Mouse (Mus musculus) heart, embryonic 14.5 days (tissue): ENCODE measurements around the gene Skor1. TPM values are rescaled to one million over a fixed set of nuclear protein-coding genes. Genes with fewer than 3 reads are reported as not detected.
A peak's percentile ranks its signal among the peaks of the same experiment; 100 is the strongest.

Source experiments
- ATAC-seq: fragments of 200-750 bp; cut with Nextera tagmentation; 2 replicates; pipeline ENCODE4 v1.8.0; 2017; ENCODE audit warnings: low read depth, moderate TSS enrichment; ENCODE audit not compliant: insufficient number of reproducible peaks, insufficient read depth, low FRiP score
- H3K27ac ChIP-seq, 2 experiments: fragments of 200-500 bp in 1 of 2; fragments of 300-500 bp in 1 of 2; sonication (generic) in 1 of 2; replicated peaks in 1 of 2; 2 replicates each; pipeline ENCODE4 v1.5.1; 2012 to 2014; ENCODE audit warnings: low read depth in 2 of 2, low read length in 2 of 2, control low read depth in 1 of 2, mild to moderate bottlenecking in 1 of 2, mixed read lengths in 1 of 2; ENCODE audit not compliant: control insufficient read depth in 1 of 2, insufficient read depth in 1 of 2
- H3K27me3 ChIP-seq: fragments of 300-500 bp; sonication (generic); 2 replicates; pipeline ENCODE4 v1.6.1; 2014; ENCODE audit warnings: mild to moderate bottlenecking, low read length, control low read depth; ENCODE audit not compliant: control insufficient read depth, insufficient read depth
- H3K36me3 ChIP-seq: fragments of 300-500 bp; sonication (generic); 2 replicates; pipeline ENCODE4 v1.6.1; 2014; ENCODE audit warnings: mild to moderate bottlenecking, control low read depth, low read length, mixed read lengths; ENCODE audit not compliant: control insufficient read depth, insufficient read depth
- H3K4me1 ChIP-seq, 2 experiments: fragments of 200-500 bp in 1 of 2; fragments of 300-500 bp in 1 of 2; sonication (generic) in 1 of 2; 2 replicates each; pipeline ENCODE4 v1.6.1; 2012 to 2014; ENCODE audit warnings: low read length in 2 of 2, control low read depth in 1 of 2, mixed read lengths in 1 of 2; ENCODE audit not compliant: control insufficient read depth in 2 of 2, insufficient read depth in 2 of 2
- H3K4me2 ChIP-seq: fragments of 300-500 bp; sonication (generic); 2 replicates; pipeline ENCODE4 v1.6.1; 2014; ENCODE audit warnings: mild to moderate bottlenecking, low read length
- H3K4me3 ChIP-seq, 2 experiments: fragments of 200-500 bp in 1 of 2; fragments of 300-500 bp in 1 of 2; sonication (generic) in 1 of 2; 2 replicates each; pipeline ENCODE4 v1.5.1; 2012 to 2014; ENCODE audit warnings: low read length in 2 of 2, mild to moderate bottlenecking in 2 of 2, control low read depth in 1 of 2, low read depth in 1 of 2, moderate library complexity in 1 of 2; ENCODE audit not compliant: control insufficient read depth in 1 of 2, insufficient read depth in 1 of 2
- H3K9ac ChIP-seq: fragments of 300-500 bp; sonication (generic); 2 replicates; pipeline ENCODE4 v1.6.1; 2014; ENCODE audit warnings: mild to moderate bottlenecking, low read length
- H3K9me3 ChIP-seq: fragments of 300-500 bp; sonication (generic); 2 replicates; pipeline ENCODE4 v1.6.1; 2016; ENCODE audit warnings: low read length, control low read depth; ENCODE audit not compliant: control insufficient read depth
- WGBS: fragments of 180-500 bp; shearing (Covaris S2); extraction: QIAGEN DNeasy Blood & Tissue Kit; methylation state at CpG from one replicate; pipeline ENCODE4 v1.1.7; 2014; 5-methylcytosine and 5-hydroxymethylcytosine counted together
- polyA plus RNA-seq: library from polyadenylated mRNA; unstranded; fragments of >200 nt; fragmentation: Nextera tagmentation; extraction: Ambion mirVana; gene quantifications from 2 replicates; pipeline ENCODE4 v1.2.1, GENCODE M21; 2014

Skor1 gene
- not detected in 2 replicates for polyA plus RNA-seq

- Histone ChIP-seq H3K27ac (no peak within 1 kb of the TSS), H3K9me3 (peaks cover 2% of the 10 kb centered on the region; the same call in 1 of the 2 replicates), H3K27me3 (peaks cover 99% of the 10 kb centered on the region), H3K4me1 (peaks cover 0 to 39% of the 10 kb centered on the region in 2 experiments; a peak in 3 of 4 replicates), H3K4me2 (peak within 1 kb of the TSS; percentile 77), H3K4me3 (peak within 1 kb of the TSS; percentile 32 to 46), H3K36me3 (no peaks in the 10 kb centered on the region), H3K9ac (no peak within 1 kb of the TSS)
- under 1% methylated on average over 47 of the region's 108 CpGs for WGBS
- ATAC-seq = no peak
Measured at GRCm38 (mm10) chr9:63148410-63149371, at the start of gene Skor1. Gene Skor1, minus strand, starts transcription at chr9:63148961.

DNA sequence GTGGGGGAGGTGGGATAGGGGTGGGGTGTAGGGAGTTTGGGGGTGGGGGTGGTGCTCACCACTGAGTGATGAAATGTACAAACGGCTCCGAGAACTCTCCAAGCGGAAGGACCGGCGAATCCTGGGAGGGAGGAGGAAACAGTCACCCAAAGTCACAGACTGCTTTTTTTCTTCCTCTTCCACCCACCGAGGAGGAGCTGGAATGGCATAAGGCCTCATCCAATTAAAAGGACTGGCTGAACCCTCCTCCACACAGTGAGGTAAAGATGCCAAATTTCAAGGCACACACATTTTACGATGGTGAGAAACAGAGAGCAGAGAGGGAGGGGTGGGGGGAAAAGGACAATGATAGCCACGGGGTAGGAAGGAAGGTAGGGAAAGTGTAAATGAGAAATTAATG, 48.5 kb upstream of the Skor1 start:
- H3K4me3 ChIP-seq = no peak overlapping the region
- H3K9me3 ChIP-seq = peaks cover 4% of the 10 kb centered on the region; the same call in 1 of the 2 replicates
- no peak overlapping the region for H3K9ac ChIP-seq
- peaks cover 8% of the 10 kb centered on the region; the same call in 1 of the 2 replicates for H3K36me3 ChIP-seq
- ATAC-seq = no peak
- H3K27ac ChIP-seq = no peak overlapping the region
- 18% methylated on average over 8 of the region's 8 CpGs for whole genome bisulfite sequencing
- peaks cover 24 to 50% of the 10 kb centered on the region in 2 experiments for H3K4me1 ChIP-seq
- H3K27me3 ChIP-seq = no peaks in the 10 kb centered on the region
- H3K4me2 ChIP-seq = peak overlapping the region; percentile 47

DNA sequence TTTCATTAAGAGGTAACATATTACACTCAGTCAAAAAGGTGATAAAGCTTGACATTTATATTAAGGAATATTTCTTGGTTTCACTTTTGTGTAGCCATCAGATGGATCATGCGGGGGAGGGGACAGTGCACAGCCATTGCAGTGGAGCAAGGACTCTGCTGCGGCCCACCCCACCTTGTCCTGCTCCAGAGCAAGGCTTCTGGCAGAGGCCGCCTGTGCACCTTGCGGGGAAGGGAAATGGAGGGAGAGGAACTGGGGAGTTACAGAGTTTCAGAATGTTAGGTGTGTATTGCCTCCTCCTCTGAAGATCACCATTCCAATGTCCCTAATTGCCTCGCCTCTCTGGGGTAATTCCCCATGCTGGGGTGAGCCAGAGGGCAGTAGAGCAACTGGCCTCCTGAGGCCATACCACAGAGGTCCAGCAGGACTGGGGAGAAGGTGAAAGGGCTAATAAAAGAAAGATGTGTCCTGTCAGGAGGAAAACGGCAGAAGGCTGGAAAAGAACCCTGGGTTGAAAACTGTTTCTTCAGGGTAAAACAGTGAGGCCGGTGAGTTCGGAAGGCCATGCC, 47.4 kb upstream of the Skor1 start:
- no peak overlapping the region for H3K4me2 ChIP-seq
- no peaks in the 10 kb centered on the region for H3K27me3 ChIP-seq
- ATAC-seq = no peak
- WGBS = 72% methylated on average over 8 of the region's 8 CpGs
- H3K36me3 ChIP-seq = peaks cover 3% of the 10 kb centered on the region; the same call in 1 of the 2 replicates
- H3K9ac ChIP-seq = no peak overlapping the region
- peaks cover 24 to 50% of the 10 kb centered on the region in 2 experiments for H3K4me1 ChIP-seq
- 0 out of 4 replicates have a peak overlapping the region, but pooled peaks have one; percentile 3 to 33 for H3K27ac ChIP-seq
- no peaks in the 10 kb centered on the region for H3K9me3 ChIP-seq
- no peak overlapping the region for H3K4me3 ChIP-seq

DNA sequence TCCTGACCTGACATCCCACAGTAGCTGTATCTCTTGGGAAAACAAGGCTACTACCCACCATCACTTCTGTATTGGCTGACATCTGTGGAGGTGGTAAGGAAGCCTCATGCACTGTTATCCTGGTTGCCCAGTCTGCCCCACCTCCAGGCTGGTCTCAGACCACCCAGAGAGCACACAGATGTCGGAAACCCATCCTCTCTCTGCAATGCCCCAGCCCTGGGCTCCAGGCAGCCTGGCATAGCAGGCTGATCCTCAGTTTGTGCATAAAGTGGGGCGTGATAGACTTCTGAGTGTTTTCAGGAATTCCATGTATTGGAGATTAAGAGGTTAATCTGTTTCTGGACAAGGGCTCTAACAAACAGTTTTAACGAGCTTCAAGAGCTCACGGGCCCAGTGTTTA, 46.8 kb upstream of the Skor1 start:
- peaks cover 24 to 50% of the 10 kb centered on the region in 2 experiments for H3K4me1 ChIP-seq
- H3K27ac ChIP-seq = peak overlapping the region; percentile 55 to 80
- H3K4me3 ChIP-seq = no peak overlapping the region
- H3K27me3 ChIP-seq = no peaks in the 10 kb centered on the region
- H3K4me2 ChIP-seq = peak overlapping the region; percentile 27; the same call in 1 of the 2 replicates
- WGBS = 58% methylated on average over 4 of the region's 4 CpGs
- H3K9me3 ChIP-seq = no peaks in the 10 kb centered on the region
- H3K36me3 ChIP-seq = peaks cover 3% of the 10 kb centered on the region; the same call in 1 of the 2 replicates
- no peak overlapping the region for H3K9ac ChIP-seq
- ATAC-seq = no peak

DNA sequence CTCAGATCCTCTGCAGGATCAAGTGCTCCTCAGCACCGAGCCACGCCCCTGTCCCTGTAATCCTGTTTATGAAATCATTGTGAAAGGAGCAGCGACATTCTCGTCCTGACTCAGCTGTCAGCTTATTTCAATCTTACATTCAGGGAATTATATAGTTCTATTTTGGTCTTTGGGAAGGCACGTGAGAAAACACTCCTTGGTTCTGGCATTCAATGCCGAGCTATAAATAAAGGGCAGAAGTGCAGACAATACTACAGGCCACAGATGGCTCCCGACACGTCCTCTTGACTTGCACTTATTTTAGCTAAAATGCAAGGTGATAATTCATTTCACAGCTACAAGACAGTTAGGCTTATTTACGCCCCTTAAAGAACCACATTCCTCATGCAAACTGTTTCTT, 46.0 kb upstream of the Skor1 start:
- H3K36me3 ChIP-seq = peaks cover 3% of the 10 kb centered on the region; the same call in 1 of the 2 replicates
- no peaks in the 10 kb centered on the region for H3K27me3 ChIP-seq
- peak overlapping the region; percentile 80 to 85 for H3K27ac ChIP-seq
- H3K4me1 ChIP-seq = peaks cover 24 to 50% of the 10 kb centered on the region in 2 experiments
- H3K4me2 ChIP-seq = peak overlapping the region; percentile 27
- ATAC-seq = 0 out of 2 replicates have a peak, but pooled peaks have one; percentile 24
- WGBS = 25% methylated on average over 9 of the region's 9 CpGs
- no peaks in the 10 kb centered on the region for H3K9me3 ChIP-seq
- H3K9ac ChIP-seq = no peak overlapping the region
- no peak overlapping the region for H3K4me3 ChIP-seq

- Histone ChIP-seq H3K36me3 (peaks cover 3% of the 10 kb centered on the region), H3K4me3 (no peak overlapping the region), H3K9me3 (no peaks in the 10 kb centered on the region), H3K9ac (no peak overlapping the region), H3K4me1 (peaks cover 23 to 40% of the 10 kb centered on the region in 2 experiments), H3K27ac (no peak overlapping the region), H3K4me2 (no peak overlapping the region), H3K27me3 (no peaks in the 10 kb centered on the region)
- ATAC-seq = no peak
- WGBS = 72% methylated on average over 4 of the region's 4 CpGs
Measured at GRCm38 (mm10) chr9:63192809-63193208, 44.0 kb upstream of the Skor1 start.

DNA sequence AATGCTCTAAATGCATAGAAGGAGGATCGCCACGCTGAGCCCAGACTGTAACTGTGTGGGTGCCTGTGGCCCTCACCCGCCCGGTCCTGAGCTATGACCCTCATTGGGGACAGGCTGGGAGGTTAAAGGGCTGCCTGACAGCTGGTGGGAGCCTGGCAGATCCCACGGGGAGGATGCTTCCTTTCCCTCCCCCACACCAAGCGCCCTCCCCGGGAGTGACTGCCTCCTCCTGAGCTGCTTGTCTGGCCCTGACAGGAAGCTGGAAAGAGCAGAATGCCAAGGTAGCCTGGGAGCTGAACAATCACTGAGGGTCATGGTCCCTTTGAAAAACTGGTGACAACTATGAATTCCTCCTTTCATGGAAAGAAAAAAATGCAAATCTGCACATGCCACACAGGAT, 38.5 kb upstream of the Skor1 start:
- no peak overlapping the region for H3K4me3 ChIP-seq
- H3K9ac ChIP-seq = no peak overlapping the region
- H3K9me3 ChIP-seq = no peaks in the 10 kb centered on the region
- peaks cover 18% of the 10 kb centered on the region for H3K27me3 ChIP-seq
- peaks cover 7 to 12% of the 10 kb centered on the region in 2 experiments; a peak in 3 of 4 replicates for H3K4me1 ChIP-seq
- no peak for ATAC-seq
- no peak overlapping the region for H3K27ac ChIP-seq
- WGBS = 32% methylated on average over 7 of the region's 7 CpGs
- no peak overlapping the region for H3K4me2 ChIP-seq
- H3K36me3 ChIP-seq = peaks cover 7% of the 10 kb centered on the region
